Mouse (Mus musculus): Measurements from ENCODE around the gene Lactb.
"Not testable (repeated sequence)": the region's sequence is repeated elsewhere in the genome, so short reads cannot be mapped to it uniquely, and the experiment has no call there.

Lactb gene

DNA sequence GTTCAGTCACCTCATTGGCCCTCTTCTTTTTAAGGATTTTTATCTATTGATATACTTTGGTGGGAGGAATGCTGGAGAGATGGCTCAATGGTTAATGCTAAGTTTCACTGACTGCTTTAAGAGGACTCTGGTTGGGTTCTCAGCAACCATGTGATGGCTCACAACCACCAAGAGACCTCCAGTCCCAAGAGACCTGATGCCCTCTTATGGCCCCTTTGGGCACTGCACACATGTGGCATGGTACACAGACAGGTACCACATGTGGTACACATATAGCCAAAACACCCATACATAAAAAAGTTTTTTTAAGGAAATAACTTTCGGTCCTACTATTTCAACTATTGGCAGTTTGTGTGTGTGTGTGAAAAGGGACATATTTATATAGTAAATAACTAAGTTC lies 53.2 kb downstream of the Lactb start:
- DNase-seq (ENCODE audit: low read depth in 1 of 2, low spot score in 2 of 2), result no peak

DNA sequence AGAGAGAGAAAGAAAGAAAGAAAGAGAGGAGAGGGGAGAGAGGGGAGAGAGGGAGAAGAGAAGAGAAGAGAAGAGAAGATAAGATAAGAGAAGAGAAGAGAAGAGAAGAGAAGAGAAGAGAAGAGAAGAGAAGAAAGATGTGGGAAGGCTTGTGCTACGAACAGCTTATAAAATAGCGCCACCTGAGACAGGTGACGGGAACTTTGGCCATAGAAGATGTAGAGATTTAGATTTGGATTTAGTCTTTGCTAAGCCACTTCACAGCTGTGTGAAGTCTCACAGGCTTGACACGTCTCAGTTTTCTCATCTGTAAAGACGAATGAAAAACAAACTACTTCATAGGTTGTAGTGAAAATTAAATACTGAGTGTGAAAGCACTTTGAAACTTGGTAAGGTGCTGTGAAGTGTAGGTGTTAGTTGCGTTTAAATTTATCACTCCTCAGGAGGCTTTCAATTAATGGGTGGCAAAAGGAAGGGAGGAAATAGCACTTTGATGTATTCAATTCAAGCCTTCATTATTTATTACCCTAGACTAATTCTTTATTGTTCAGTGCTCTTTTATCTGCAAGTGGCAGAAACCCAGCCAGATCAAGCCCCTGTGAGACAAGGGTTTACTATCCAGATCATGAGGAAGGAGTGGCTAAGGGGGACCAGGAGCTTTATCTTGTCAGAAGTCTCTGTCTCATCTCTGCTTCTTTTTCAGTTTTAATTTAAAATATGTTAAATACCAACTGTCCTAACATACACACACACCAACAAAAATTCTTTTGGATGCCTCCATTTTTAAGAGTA lies 54.6 kb downstream of the Lactb start:
- no peak for DNase-seq (ENCODE audit: low read depth in 1 of 2, low spot score in 2 of 2)

DNA sequence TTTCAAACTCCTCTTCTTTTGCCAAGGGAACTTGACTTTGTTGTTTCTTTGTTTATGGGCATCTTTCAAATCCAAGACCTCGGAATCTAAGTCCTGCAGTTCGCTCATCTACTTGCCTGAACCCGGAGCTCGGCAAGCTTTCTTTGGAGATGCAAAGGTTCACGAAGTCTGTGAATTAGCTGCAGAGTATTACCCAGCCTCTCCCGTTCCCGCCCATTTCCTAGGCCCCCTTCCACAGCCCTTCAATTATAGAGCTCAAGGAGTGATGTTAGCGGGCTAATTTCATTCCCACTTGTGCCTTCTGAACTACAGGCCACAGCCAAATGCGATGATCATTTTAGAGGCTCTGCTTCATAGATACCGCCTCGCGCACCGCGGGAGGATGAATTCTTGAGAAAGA lies 55.3 kb downstream of the Lactb start:
- DNase-seq (ENCODE audit: low read depth in 1 of 2, low spot score in 2 of 2), result no peak

DNA sequence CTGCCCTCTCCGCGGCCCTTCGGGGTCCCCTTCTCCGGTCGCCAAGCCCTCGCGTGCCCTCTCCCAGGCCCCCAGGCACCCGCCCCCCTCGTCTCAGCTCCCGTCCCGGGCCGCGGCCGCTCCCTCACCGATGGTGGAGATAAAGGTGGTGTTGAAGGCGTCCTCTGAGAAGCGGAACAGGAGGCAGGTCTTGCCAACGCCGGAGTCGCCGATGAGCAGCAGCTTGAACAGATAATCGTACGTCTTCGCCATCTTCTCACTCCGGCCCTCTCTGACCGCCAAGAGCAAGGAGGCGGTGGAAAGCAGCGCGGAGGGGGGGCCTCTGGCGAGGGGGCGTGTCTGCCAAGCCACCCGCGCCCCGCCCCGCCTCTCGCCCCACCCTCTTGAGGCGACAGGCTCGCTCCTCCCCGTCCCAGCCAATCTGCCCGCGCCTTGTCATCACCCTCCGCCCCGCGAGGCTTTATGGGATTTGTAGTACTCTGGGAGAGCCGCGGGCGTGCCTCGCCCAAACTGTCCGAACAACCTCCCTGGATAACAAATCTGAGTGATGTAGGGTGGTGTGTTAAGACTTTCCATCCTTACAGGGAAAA lies 55.8 kb downstream of the Lactb start, which contains the start of gene Rab8b:
Gene Rab8b (minus strand): TSS at position 306 of the 590 bp plus-strand sequence.
- peak; percentile 84 to 91 for DNase-seq (ENCODE audit: low read depth in 1 of 2, low spot score in 2 of 2)

GRCm38 (mm10) chr9:66918672-66919330 lies 56.5 kb downstream of the Lactb start:
- peak in 1 of 2 experiments; percentile 28 for DNase-seq (ENCODE audit: low read depth in 1 of 2, low spot score in 2 of 2)

DNA sequence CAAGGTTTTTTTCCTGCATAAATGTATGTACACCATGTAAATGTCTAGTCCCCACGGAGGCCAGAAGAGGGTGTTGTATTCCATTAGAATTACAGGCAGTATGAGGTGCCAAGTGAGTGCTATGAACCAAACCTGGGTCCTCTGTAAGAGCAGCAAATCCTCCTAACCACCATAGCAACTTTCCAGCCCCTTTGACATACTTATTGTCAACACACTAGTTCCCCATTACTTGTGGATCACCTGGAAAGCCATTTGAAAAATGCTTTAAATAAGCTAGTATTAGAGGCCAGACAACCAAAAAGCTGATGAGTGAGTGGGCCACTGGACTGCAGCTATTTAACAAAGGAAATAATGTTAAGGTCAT lies 57.4 kb downstream of the Lactb start:
- no peak for DNase-seq (ENCODE audit: low read depth in 1 of 2, low spot score in 2 of 2)

DNA sequence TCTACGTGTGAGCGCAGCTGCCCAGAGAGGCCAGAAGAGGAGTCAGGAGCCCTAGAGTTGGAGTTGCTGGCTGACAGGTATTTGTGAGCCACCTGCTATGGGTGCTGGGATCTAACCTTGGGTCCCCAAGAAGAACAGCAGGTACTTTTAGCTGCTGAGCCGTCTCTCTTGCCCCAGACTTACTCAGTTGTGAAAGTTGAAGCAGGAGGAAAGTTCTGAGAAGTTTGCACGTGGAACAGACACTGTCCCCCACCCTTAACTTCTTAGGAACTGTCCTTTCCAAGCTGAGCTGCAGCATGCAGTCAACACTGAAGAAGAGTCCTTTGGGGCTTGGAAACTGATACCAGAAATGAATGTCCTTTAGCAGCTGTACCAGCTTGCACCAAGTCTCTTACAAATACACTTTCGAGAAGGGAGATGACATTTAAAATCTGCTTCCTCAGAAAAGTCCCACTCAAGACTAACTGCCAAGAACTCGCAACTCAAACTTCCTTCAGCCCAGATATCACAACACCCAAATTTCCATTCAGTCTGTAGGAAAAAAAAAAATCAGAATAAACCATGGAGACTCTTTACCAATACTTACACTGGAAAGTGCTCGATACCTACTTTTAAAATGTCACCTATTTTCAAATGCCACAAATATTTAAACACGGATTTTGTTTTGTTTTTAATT lies 57.9 kb downstream of the Lactb start:
- DNase-seq (ENCODE audit: low read depth in 1 of 2, low spot score in 2 of 2), result no peak

DNA sequence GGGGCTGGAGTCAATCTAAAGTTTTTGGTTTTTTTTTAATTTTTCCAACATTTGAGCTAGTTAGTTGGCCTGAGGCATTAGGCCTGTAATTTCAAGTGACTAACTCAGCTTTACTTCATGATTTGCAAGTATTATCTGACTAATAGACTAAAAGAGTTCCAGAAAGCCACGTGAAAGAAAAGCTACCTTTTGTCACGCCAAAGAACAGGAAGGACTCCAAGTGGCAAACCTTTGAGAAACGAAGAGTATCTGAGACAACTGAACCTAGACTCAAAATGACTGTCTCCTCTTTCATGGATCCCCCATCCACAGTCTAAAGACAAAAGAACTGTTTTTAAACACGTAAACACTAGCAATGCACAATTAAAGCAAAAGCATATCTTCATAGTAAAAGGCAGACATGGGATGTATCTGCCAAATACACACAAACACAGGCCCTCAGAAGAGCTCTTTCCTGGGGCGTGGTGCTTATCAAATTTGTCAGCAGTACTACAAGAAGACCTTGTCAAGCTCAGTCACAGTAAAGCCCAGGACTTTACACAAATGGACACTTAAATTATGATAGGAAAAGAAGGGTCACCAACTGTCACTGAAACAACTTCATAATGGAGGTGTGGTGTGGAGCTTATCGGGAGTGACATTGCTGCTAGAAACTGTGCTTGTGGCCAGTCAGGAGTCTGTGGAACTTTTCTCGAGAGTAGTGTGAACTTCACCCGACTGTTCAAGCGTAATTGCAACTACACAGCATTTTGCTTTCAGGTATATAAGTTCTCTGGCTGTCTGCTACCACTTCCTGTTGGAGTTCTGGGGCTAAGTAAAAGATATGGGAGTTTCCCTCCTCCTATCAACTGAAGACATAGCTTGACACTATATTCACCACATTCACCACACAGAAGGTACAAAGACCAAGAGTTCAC lies 59.2 kb downstream of the Lactb start:
- DNase-seq (ENCODE audit: low read depth in 1 of 2, low spot score in 2 of 2), result no peak

DNA sequence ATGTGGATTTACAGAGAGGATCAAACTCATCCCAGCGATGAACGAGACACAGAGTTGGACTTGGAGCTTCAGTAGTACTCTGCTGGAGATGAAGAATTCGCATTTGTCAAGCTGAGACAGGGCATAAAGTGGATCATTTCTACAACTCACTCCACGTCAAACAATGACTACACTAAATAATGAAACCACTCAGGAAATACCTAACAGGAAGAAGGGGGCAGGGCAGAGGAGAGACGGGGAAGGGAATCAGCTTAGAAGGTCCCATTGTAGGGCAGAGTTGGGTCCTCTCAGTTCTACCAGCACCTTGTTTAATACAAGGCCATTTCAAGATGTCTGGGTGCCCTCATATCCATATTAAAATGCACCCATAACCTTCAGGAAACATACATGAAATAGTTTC lies 59.9 kb downstream of the Lactb start:
- no peak for DNase-seq (ENCODE audit: low read depth in 1 of 2, low spot score in 2 of 2)

GRCm38 (mm10) chr9:66914540-66914939 lies 60.7 kb downstream of the Lactb start:
- DNase-seq (ENCODE audit: low read depth in 1 of 2, low spot score in 2 of 2), result no peak

- DNase-seq (ENCODE audit: low read depth in 1 of 2, low spot score in 2 of 2), result not testable (repeated sequence)
These were observed 61.9 kb downstream of the Lactb start for GRCm38 (mm10) chr9:66913254-66913934.

- DNase-seq (ENCODE audit: low read depth in 1 of 2, low spot score in 2 of 2), result no peak
These were observed 63.0 kb downstream of the Lactb start for GRCm38 (mm10) chr9:66912304-66912703.

DNA sequence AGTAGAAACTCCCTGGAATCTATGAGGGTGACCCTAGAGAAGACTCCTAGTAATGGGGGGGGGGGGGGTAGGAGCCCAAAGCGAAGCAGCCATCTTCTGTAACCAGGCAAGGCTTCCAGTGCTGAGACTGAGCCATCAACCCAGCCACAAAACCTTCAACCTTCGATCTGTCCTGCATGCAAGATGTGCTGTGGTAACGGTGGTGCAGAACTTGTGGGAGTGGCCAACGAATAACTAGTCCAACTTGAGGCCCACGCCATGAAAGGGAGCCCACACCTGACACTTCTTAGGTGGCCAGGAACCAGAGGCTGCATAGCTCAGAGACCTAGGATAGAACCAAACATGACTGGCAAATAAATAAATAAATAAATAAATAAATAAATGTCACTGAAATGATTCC lies 64.6 kb downstream of the Lactb start:
- no peak for DNase-seq (ENCODE audit: low read depth in 1 of 2, low spot score in 2 of 2)

GRCm38 (mm10) chr9:66909922-66910321 lies 65.4 kb downstream of the Lactb start:
- no peak for DNase-seq (ENCODE audit: low read depth in 1 of 2, low spot score in 2 of 2)

DNA sequence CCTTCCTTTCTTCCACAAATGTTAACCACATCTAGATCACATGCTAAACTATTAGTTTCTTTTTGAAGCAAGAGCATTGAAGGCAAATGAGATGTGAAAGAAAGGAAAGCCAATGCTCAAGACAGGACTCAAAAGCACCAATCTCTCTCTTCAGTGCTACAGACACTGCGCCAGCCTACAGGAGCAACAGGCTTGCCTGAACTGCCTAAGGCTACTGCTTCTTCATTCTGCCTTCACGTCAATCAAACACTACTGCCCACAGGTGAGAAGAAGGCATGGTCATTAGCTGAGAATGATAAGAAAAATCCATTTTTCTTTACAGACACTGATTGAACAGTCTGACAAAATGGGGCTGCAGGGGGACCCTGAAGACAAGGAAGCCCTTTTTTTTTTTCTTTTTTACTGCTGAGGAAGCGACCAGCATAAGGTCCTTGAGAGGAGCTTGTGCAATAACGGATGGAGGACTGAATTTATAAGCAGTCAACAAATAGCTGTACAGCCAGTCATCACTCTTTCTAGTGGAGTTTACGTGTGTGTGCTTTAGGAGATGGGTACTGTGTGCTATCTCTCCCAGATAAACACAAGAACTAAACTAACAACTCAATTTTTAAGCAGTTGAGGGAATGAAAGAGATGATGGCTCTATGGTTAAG lies 67.4 kb downstream of the Lactb start:
- no peak for DNase-seq (ENCODE audit: low read depth in 1 of 2, low spot score in 2 of 2)

- no peak for DNase-seq (ENCODE audit: low read depth in 1 of 2, low spot score in 2 of 2)
These were observed 68.2 kb downstream of the Lactb start for GRCm38 (mm10) chr9:66907126-66907525.

DNA sequence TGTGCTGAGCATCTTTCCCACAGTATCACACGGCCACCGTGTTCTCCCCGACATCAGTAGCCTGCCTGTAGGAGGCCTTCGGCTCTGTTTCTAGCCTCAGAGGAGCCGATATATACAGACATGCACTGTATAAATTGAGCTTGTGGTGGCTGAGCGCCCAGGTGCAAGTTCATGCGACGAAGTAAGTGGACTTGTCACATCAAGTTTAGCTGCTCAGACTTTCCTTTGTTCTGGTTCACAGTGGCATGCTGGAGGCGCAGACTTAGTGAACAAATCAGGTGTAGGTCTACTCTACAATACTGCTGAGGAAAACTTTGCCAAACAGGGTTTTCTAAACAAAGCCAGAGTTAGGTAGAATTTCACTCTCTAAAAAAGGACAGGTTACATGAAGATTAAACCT lies 69.3 kb downstream of the Lactb start:
- DNase-seq (ENCODE audit: low read depth in 1 of 2, low spot score in 2 of 2), result no peak
